Mouse (Mus musculus) cerebellum, adult 2 months (tissue): ENCODE data around the gene Babam2.

Experiments used
- CTCF ChIP-seq: fragments of 200-500 bp; IDR thresholded peaks from 2 replicates; pipeline ENCODE4 v1.5.1; 2011; ENCODE audit warnings: low read depth, mild to moderate bottlenecking, control low read depth, low read length, moderate library complexity, borderline replicate concordance; ENCODE audit not compliant: insufficient read depth
- POLR2A ChIP-seq: fragments of 200-500 bp; IDR thresholded peaks from 2 replicates; pipeline ENCODE4 v1.6.1; 2011; ENCODE audit warnings: low read length, control low read depth, borderline replicate concordance; ENCODE audit not compliant: insufficient read depth

- TF ChIP-seq CTCF (no peak), POLR2A (no peak)
Measured at GRCm38 (mm10) chr5:31963851-31964250, 266.4 kb downstream of the Babam2 start.
